Mouse (Mus musculus) megakaryocyte, embryonic 14.5 days (primary cell): ENCODE data around the gene Acot7.

Source experiments
- FLI1 ChIP-seq: IDR thresholded peaks from 2 replicates; pipeline ENCODE4 v1.6.1; 2012; ENCODE audit warnings: low read length, inconsistent platforms, mixed read lengths
- GATA1 ChIP-seq: IDR thresholded peaks from 3 replicates; pipeline ENCODE4 v1.6.1; 2012; ENCODE audit warnings: mixed read lengths, low read length, inconsistent platforms, borderline replicate concordance

DNA sequence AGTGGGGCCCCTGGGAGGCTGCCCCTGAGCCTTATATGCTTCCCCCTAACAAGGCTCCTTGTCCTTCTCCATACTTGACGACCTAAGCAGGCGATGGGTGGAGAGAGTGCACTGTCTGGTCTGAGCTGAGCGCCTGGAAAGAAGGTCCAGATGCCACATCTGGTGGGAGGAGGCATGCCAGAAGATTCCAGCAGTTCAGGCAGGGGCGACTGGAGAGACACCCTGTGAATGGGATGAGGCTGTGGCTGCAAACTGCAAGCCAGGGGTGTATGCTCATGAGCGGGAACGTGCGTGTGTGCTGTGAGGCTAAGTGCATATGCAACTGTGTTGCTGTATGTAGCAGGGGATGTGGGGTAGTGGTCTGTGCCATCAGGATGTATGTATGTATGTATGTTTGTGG lies 94.1 kb downstream of the Acot7 start:
- TF ChIP-seq FLI1 (no peak), GATA1 (no peak)
